Mouse (Mus musculus): ENCODE data around the gene Dhfr.
"Not testable (repeated sequence)": the region's sequence is repeated elsewhere in the genome, so short reads cannot be mapped to it uniquely, and the experiment has no call there.

The Dhfr gene

GRCm38 (mm10) chr13:92354456-92355271 lies at the start of gene Dhfr, which contains the start of gene Msh3:
TSS of gene Dhfr (plus strand) at chr13:92354726.
TSS of gene Msh3 (minus strand) at chr13:92355003.
- DNase-seq = peak; percentile 98

- DNase-seq = no peak
Observed at GRCm38 (mm10) chr13:92305680-92306079, 48.8 kb upstream of the Dhfr start, which contains the start of gene Gm20379. TSS of gene Gm20379 (plus strand) at chr13:92305980.

GRCm38 (mm10) chr13:92314613-92315012 lies 39.9 kb upstream of the Dhfr start:
- DNase-seq = no peak

GRCm38 (mm10) chr13:92320770-92321169 lies 33.8 kb upstream of the Dhfr start:
- no peak for DNase-seq

- DNase-seq = no peak
Observed at GRCm38 (mm10) chr13:92326030-92326429, 28.5 kb upstream of the Dhfr start.

- no peak for DNase-seq
Observed at GRCm38 (mm10) chr13:92328000-92328399, 26.5 kb upstream of the Dhfr start.

- no peak for DNase-seq
Observed at GRCm38 (mm10) chr13:92330621-92331020, 23.9 kb upstream of the Dhfr start.

GRCm38 (mm10) chr13:92332103-92332879 lies 22.2 kb upstream of the Dhfr start:
- DNase-seq = no peak

- no peak for DNase-seq
Observed at GRCm38 (mm10) chr13:92336857-92337256, 17.7 kb upstream of the Dhfr start.

- no peak for DNase-seq
Observed at GRCm38 (mm10) chr13:92337773-92338462, 16.6 kb upstream of the Dhfr start.

- no peak for DNase-seq
Observed at GRCm38 (mm10) chr13:92339787-92340186, 14.7 kb upstream of the Dhfr start.

GRCm38 (mm10) chr13:92344033-92344432 lies 10.5 kb upstream of the Dhfr start:
- no peak for DNase-seq

- no peak for DNase-seq
Observed at GRCm38 (mm10) chr13:92346338-92346737, 8.2 kb upstream of the Dhfr start.

- no peak for DNase-seq
Observed at GRCm38 (mm10) chr13:92351100-92351499, 3.4 kb upstream of the Dhfr start.

GRCm38 (mm10) chr13:92353956-92354355 lies 570 bp upstream of the Dhfr start:
- no peak for DNase-seq

GRCm38 (mm10) chr13:92355272-92355643 lies 732 bp downstream of the Dhfr start:
- peak; percentile 65 for DNase-seq

- DNase-seq = no peak
Observed at GRCm38 (mm10) chr13:92356376-92356775, 1.9 kb downstream of the Dhfr start.

- DNase-seq = no peak
Observed at GRCm38 (mm10) chr13:92357644-92358043, 3.1 kb downstream of the Dhfr start.

- no peak for DNase-seq
Observed at GRCm38 (mm10) chr13:92361609-92362008, 7.1 kb downstream of the Dhfr start.

- DNase-seq = no peak
Observed at GRCm38 (mm10) chr13:92365312-92365711, 10.8 kb downstream of the Dhfr start.

- no peak for DNase-seq
Observed at GRCm38 (mm10) chr13:92370811-92371210, 16.3 kb downstream of the Dhfr start.

GRCm38 (mm10) chr13:92371466-92371865 lies 16.9 kb downstream of the Dhfr start:
- not testable (repeated sequence) for DNase-seq

- no peak for DNase-seq
Observed at GRCm38 (mm10) chr13:92387367-92387766, 32.8 kb downstream of the Dhfr start.

All from kidney, adult 18-20 months (tissue).